Mouse (Mus musculus) kidney, adult 2 months (tissue): Measurements from ENCODE around the gene Aacs. TPM values are rescaled to one million over a fixed set of nuclear protein-coding genes. Genes with fewer than 3 reads are reported as not detected.

Source experiments
- DNase-seq: peaks from one replicate; pipeline ENCODE4 v3.0.0; 2021
- H3K27ac ChIP-seq: fragments of 200-500 bp; 2 replicates; pipeline ENCODE4 v1.5.1; 2012; ENCODE audit warnings: low read depth, low read length, control low read depth, inconsistent platforms; ENCODE audit not compliant: insufficient read depth
- H3K27me3 ChIP-seq: fragments of 200-500 bp; replicated peaks from 2 replicates; pipeline ENCODE4 v1.6.1; 2012; ENCODE audit warnings: mild to moderate bottlenecking, moderate library complexity, low read length, inconsistent platforms; ENCODE audit not compliant: control insufficient read depth, insufficient read depth
- H3K36me3 ChIP-seq: fragments of 200-500 bp; 2 replicates; pipeline ENCODE4 v1.6.1; 2012; ENCODE audit warnings: mild to moderate bottlenecking, moderate library complexity, low read length, inconsistent platforms; ENCODE audit not compliant: control insufficient read depth, insufficient read depth
- H3K4me1 ChIP-seq: fragments of 200-500 bp; 2 replicates; pipeline ENCODE4 v1.6.1; 2011; ENCODE audit warnings: low read length; ENCODE audit not compliant: control insufficient read depth, insufficient read depth
- H3K4me3 ChIP-seq: fragments of 200-500 bp; 2 replicates; pipeline ENCODE4 v1.5.1; 2011; ENCODE audit warnings: mild to moderate bottlenecking, low read depth, low read length, control low read depth; ENCODE audit not compliant: insufficient read depth
- CTCF ChIP-seq: fragments of 200-500 bp; conservative IDR thresholded peaks from 2 replicates; pipeline ENCODE4 v1.5.1; 2011; ENCODE audit warnings: low read depth, mild to moderate bottlenecking, control low read depth, low read length, moderate library complexity, mixed read lengths; ENCODE audit not compliant: insufficient read depth, insufficient read length
- POLR2A ChIP-seq: fragments of 200-500 bp; IDR thresholded peaks from one replicate; pipeline ENCODE4 v1.6.1; 2011; ENCODE audit warnings: low read depth, low read length, control low read depth
- WGBS: fragments of 180-500 bp; shearing (Covaris S2); methylation state at CpG from one replicate; pipeline ENCODE4 v1.1.7; 2018; 5-methylcytosine and 5-hydroxymethylcytosine counted together
- polyA plus RNA-seq: library from polyadenylated mRNA; depleted of rRNA; stranded (reverse); fragments of >200 nt; gene quantifications from 2 replicates; pipeline ENCODE4 v1.2.3, GENCODE M21; 2012

The Aacs gene
- polyA plus RNA-seq, 1 experiment = 102 TPM

GRCm38 (mm10) chr5:125520930-125521590, 45.4 kb downstream of the Aacs start:
- peak; percentile 54 for DNase-seq
- Histone ChIP-seq H3K27me3 (no peaks in the 10 kb centered on the region), H3K4me1 (no peaks in the 10 kb centered on the region), H3K27ac (no peak overlapping the region), H3K36me3 (no peaks in the 10 kb centered on the region), H3K4me3 (no peak overlapping the region)
- WGBS = 24% methylated on average over 15 of the region's 15 CpGs
- TF ChIP-seq CTCF (no peak), POLR2A (no peak)

- DNase-seq = no peak
- no peak for TF ChIP-seq CTCF
- no peak for TF ChIP-seq POLR2A
- 86% methylated on average over 2 of the region's 2 CpGs for WGBS
- no peaks in the 10 kb centered on the region for H3K36me3 ChIP-seq
- no peaks in the 10 kb centered on the region for H3K4me1 ChIP-seq
- no peaks in the 10 kb centered on the region for H3K27me3 ChIP-seq
- H3K4me3 ChIP-seq = no peak overlapping the region
- no peak overlapping the region for H3K27ac ChIP-seq
Measured at GRCm38 (mm10) chr5:125523361-125523760, 47.7 kb downstream of the Aacs start.

- H3K4me1 ChIP-seq = no peaks in the 10 kb centered on the region
- no peak overlapping the region for H3K4me3 ChIP-seq
- no peaks in the 10 kb centered on the region for H3K36me3 ChIP-seq
- TF ChIP-seq POLR2A (no peak), CTCF (peak; percentile 41)
- WGBS = 60% methylated on average over 5 of the region's 5 CpGs
- no peaks in the 10 kb centered on the region for H3K27me3 ChIP-seq
- H3K27ac ChIP-seq = no peak overlapping the region
- peak; percentile 27 for DNase-seq
Measured at GRCm38 (mm10) chr5:125525516-125525915, 49.9 kb downstream of the Aacs start.

GRCm38 (mm10) chr5:125526464-125526863, 50.9 kb downstream of the Aacs start:
- Histone ChIP-seq H3K27ac (no peak overlapping the region), H3K27me3 (no peaks in the 10 kb centered on the region), H3K4me3 (no peak overlapping the region), H3K4me1 (no peaks in the 10 kb centered on the region), H3K36me3 (no peaks in the 10 kb centered on the region)
- TF ChIP-seq CTCF (peak; percentile 58), POLR2A (no peak)
- WGBS = 77% methylated on average over 4 of the region's 4 CpGs
- DNase-seq = peak; percentile 35

GRCm38 (mm10) chr5:125529109-125529508, 53.5 kb downstream of the Aacs start:
- TF ChIP-seq CTCF (peak; percentile 87), POLR2A (no peak)
- Histone ChIP-seq H3K36me3 (no peaks in the 10 kb centered on the region), H3K4me1 (no peaks in the 10 kb centered on the region), H3K4me3 (no peak overlapping the region), H3K27ac (no peak overlapping the region), H3K27me3 (no peaks in the 10 kb centered on the region)
- peak; percentile 61 for DNase-seq
- 2% methylated on average over 5 of the region's 5 CpGs for WGBS

- WGBS = 4% methylated on average over 25 of the region's 25 CpGs
- Histone ChIP-seq H3K27me3 (no peaks in the 10 kb centered on the region), H3K4me3 (no peak within 1 kb of the TSS), H3K4me1 (no peaks in the 10 kb centered on the region), H3K27ac (no peak within 1 kb of the TSS), H3K36me3 (no peaks in the 10 kb centered on the region)
- TF ChIP-seq CTCF (no peak), POLR2A (no peak)
- no peak for DNase-seq
Measured at GRCm38 (mm10) chr5:125531634-125532033, 56.0 kb downstream of the Aacs start, which contains the start of gene Tmem132b. TSS of gene Tmem132b (plus strand) at chr5:125531774.

GRCm38 (mm10) chr5:125532191-125532544, 56.6 kb downstream of the Aacs start:
- TF ChIP-seq POLR2A = no peak
- no peak for TF ChIP-seq CTCF
- Histone ChIP-seq H3K27me3 (no peaks in the 10 kb centered on the region), H3K4me1 (no peaks in the 10 kb centered on the region), H3K27ac (no peak overlapping the region), H3K4me3 (no peak overlapping the region), H3K36me3 (no peaks in the 10 kb centered on the region)
- 4% methylated on average over 30 of the region's 30 CpGs for WGBS
- no peak for DNase-seq
